Mouse (Mus musculus): ENCODE measurements around the gene Eif3a. TPM values are rescaled to one million over a fixed set of nuclear protein-coding genes. Genes with fewer than 3 reads are reported as not detected.

The Eif3a gene
- polyA plus RNA-seq (2015; fragmentation: Nextera tagmentation; extraction: Ambion mirVana) = 114 and 124 TPM in 2 replicates

DNA sequence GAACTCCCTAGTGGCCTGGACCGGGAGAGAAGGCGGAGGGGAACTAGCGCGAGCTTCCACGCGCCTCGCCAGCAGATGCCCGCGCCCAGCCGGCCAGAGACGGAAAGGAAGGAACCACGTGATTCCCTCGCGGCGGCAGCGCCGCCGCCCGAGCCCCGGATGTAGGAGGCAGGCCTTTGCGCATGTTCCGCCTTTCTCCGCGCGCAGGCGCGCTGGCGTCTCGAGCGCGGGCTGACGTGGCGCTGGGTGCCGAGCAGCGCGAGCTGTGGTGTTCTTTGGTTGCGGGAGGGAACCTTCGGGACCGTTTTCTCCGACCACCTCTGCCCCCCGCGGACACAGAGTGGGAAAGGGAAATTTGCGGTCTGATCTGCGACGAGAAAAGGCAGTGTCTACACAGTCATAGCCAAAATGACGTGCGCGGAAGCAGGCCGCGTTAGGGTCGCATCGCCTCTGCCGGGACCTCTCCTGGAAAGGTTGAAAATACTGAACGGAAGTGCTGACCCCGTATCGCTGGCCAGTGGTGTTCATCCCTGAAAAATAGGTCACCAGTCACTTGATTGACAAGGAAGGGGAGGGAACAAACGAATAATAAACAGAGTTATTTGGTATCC, at the start of gene Eif3a:
Gene Eif3a, minus strand, starts transcription at position 108 of the 611 bp plus-strand sequence.
- peaks cover 3% of the 10 kb centered on the region; the same call in 1 of the 2 replicates for H3K4me1 ChIP-seq (ENCODE audit: control insufficient read depth, insufficient read depth, low read length)
- H3K9ac ChIP-seq (ENCODE audit: low read depth, low read length) = peak within 1 kb of the TSS; percentile 100
- H3K9me3 ChIP-seq (ENCODE audit: control insufficient read depth, low read length) = no peaks in the 10 kb centered on the region
- peak within 1 kb of the TSS; percentile 99 for H3K4me3 ChIP-seq (ENCODE audit: low read length)
- peak within 1 kb of the TSS; percentile 99 for H3K27ac ChIP-seq (ENCODE audit: low read length)
- no peaks in the 10 kb centered on the region for H3K27me3 ChIP-seq (replicated peaks; ENCODE audit: control insufficient read depth, insufficient read depth, low read length)
- under 1% methylated on average over 56 of the region's 57 CpGs for WGBS
- H3K36me3 ChIP-seq (ENCODE audit: control insufficient read depth, insufficient read depth, low read length) = no peaks in the 10 kb centered on the region
- peak; percentile 95 for ATAC-seq
- peak within 1 kb of the TSS; percentile 59 for H3K4me2 ChIP-seq (ENCODE audit: low read depth, low read length)

GRCm38 (mm10) chr19:60837747-60838146, 47.3 kb upstream of the Eif3a start:
- no peak overlapping the region for H3K4me3 ChIP-seq (ENCODE audit: low read length)
- no peak overlapping the region for H3K9ac ChIP-seq (ENCODE audit: low read depth, low read length)
- H3K4me1 ChIP-seq (ENCODE audit: control insufficient read depth, insufficient read depth, low read length) = no peaks in the 10 kb centered on the region
- peak; percentile 44; the same call in 1 of the 2 replicates for ATAC-seq
- H3K27me3 ChIP-seq (replicated peaks; ENCODE audit: control insufficient read depth, insufficient read depth, low read length) = no peaks in the 10 kb centered on the region
- H3K9me3 ChIP-seq (ENCODE audit: control insufficient read depth, low read length) = no peaks in the 10 kb centered on the region
- peaks cover 3% of the 10 kb centered on the region; the same call in 1 of the 2 replicates for H3K36me3 ChIP-seq (ENCODE audit: control insufficient read depth, insufficient read depth, low read length)
- no peak overlapping the region for H3K27ac ChIP-seq (ENCODE audit: low read length)
- no peak overlapping the region for H3K4me2 ChIP-seq (ENCODE audit: low read depth, low read length)
- 54% methylated on average over 1 of the region's 1 CpGs for WGBS

DNA sequence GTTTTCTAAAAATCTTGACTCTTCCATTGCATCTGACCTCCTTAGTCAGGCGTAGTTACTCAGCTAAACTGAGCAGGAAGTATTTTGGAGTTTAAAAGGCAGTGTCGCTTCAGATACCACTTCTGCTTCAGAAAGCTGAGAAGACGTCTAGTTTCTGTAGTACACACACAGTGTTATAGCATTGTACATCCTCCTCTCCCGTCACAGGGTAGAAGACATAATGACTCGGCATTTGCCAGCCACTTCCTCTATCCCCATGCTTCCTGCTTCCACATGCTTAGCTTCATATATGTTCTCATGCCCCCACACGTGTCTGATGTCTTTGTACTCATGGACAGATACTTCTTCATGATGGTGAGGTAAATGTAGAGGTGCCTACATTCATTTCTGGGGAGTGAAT, 28.2 kb upstream of the Eif3a start:
- H3K4me2 ChIP-seq (ENCODE audit: low read depth, low read length) = no peak overlapping the region
- ATAC-seq = no peak
- H3K4me3 ChIP-seq (ENCODE audit: low read length) = no peak overlapping the region
- no peak overlapping the region for H3K9ac ChIP-seq (ENCODE audit: low read depth, low read length)
- WGBS = 89% methylated on average over 6 of the region's 6 CpGs
- no peaks in the 10 kb centered on the region for H3K9me3 ChIP-seq (ENCODE audit: control insufficient read depth, low read length)
- no peak overlapping the region for H3K27ac ChIP-seq (ENCODE audit: low read length)
- no peaks in the 10 kb centered on the region for H3K4me1 ChIP-seq (ENCODE audit: control insufficient read depth, insufficient read depth, low read length)
- no peaks in the 10 kb centered on the region for H3K27me3 ChIP-seq (replicated peaks; ENCODE audit: control insufficient read depth, insufficient read depth, low read length)
- peaks cover 10% of the 10 kb centered on the region for H3K36me3 ChIP-seq (ENCODE audit: control insufficient read depth, insufficient read depth, low read length)

GRCm38 (mm10) chr19:60813133-60813532, 22.7 kb upstream of the Eif3a start:
- Histone ChIP-seq H3K27ac (ENCODE audit: low read length) (no peak overlapping the region), H3K9me3 (ENCODE audit: control insufficient read depth, low read length) (no peaks in the 10 kb centered on the region), H3K4me2 (ENCODE audit: low read depth, low read length) (no peak overlapping the region), H3K27me3 (replicated peaks; ENCODE audit: control insufficient read depth, insufficient read depth, low read length) (no peaks in the 10 kb centered on the region), H3K4me1 (ENCODE audit: control insufficient read depth, insufficient read depth, low read length) (peaks cover 8% of the 10 kb centered on the region; the same call in 1 of the 2 replicates), H3K36me3 (ENCODE audit: control insufficient read depth, insufficient read depth, low read length) (no peaks in the 10 kb centered on the region), H3K9ac (ENCODE audit: low read depth, low read length) (no peak overlapping the region), H3K4me3 (ENCODE audit: low read length) (no peak overlapping the region)
- WGBS = 94% methylated on average over 6 of the region's 6 CpGs
- ATAC-seq = no peak

GRCm38 (mm10) chr19:60812036-60812389, 21.6 kb upstream of the Eif3a start:
- peak overlapping the region; percentile 78; the same call in 1 of the 2 replicates for H3K27ac ChIP-seq (ENCODE audit: low read length)
- WGBS = 20% methylated on average over 10 of the region's 10 CpGs

DNA sequence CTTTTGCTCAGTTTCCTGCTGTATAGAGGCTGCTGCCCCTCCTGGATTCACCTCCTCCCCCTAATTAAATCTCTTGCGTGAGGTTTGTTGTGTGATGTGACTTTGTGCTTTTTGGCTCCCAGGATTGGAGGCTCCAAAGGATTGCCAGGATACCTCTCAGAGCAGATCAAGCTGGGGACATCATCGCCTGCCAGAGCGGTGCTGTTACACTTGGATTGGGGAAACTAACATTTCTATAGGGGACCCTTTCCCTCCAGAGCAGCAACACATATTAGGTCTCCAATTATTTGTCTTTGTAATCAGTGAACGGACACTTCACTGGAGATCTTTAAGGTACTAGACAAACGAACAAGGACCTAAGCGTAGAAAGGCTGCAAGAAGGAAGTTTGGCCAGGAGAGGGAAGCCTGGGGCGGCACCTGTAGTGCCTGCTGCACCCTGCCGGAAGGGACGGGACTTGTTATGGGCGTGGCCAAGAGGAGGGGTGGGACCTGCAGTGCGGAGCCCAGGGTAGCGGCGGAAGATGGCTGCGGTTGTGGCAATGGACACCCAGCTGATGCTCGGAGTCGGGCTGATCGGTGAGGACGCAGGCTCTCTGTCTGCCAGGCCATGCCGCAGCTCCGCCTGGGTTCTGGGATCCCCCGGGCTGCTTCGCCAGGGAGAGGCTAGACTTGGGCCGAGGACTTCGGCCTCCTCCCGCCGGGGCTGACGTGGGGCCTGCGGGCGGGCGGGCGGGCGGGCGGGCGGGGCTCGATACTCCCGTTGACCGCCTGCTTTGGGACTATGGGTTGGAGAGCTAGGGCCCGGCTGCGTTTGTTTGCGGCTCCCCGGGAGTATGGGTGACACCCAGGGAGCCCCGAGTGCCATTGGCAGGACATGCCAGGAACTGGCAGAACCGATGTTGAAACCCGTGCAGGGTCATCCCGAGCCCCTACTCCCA, 20.9 kb upstream of the Eif3a start, which contains the start of gene Fam45a:
Gene Fam45a, plus strand, starts transcription at position 488 of the 938 bp plus-strand sequence.
- Histone ChIP-seq H3K4me1 (ENCODE audit: control insufficient read depth, insufficient read depth, low read length) (peaks cover 8% of the 10 kb centered on the region; the same call in 1 of the 2 replicates), H3K27ac (ENCODE audit: low read length) (peak within 1 kb of the TSS; percentile 78), H3K9me3 (ENCODE audit: control insufficient read depth, low read length) (no peaks in the 10 kb centered on the region), H3K36me3 (ENCODE audit: control insufficient read depth, insufficient read depth, low read length) (no peaks in the 10 kb centered on the region), H3K4me2 (ENCODE audit: low read depth, low read length) (peak within 1 kb of the TSS; percentile 76), H3K9ac (ENCODE audit: low read depth, low read length) (peak within 1 kb of the TSS; percentile 88), H3K27me3 (replicated peaks; ENCODE audit: control insufficient read depth, insufficient read depth, low read length) (no peaks in the 10 kb centered on the region), H3K4me3 (ENCODE audit: low read length) (peak within 1 kb of the TSS; percentile 81)
- 2% methylated on average over 44 of the region's 45 CpGs for WGBS
- peak; percentile 100 for ATAC-seq

More at GRCm38 (mm10) chr19:60812036-60812389, 21.6 kb upstream of the Eif3a start:
- Histone ChIP-seq H3K4me2 (ENCODE audit: low read depth, low read length) (peak overlapping the region; percentile 76), H3K4me1 (ENCODE audit: control insufficient read depth, insufficient read depth, low read length) (peaks cover 8% of the 10 kb centered on the region; the same call in 1 of the 2 replicates), H3K36me3 (ENCODE audit: control insufficient read depth, insufficient read depth, low read length) (no peaks in the 10 kb centered on the region), H3K9ac (ENCODE audit: low read depth, low read length) (peak overlapping the region; percentile 88), H3K4me3 (ENCODE audit: low read length) (peak overlapping the region; percentile 81), H3K9me3 (ENCODE audit: control insufficient read depth, low read length) (no peaks in the 10 kb centered on the region), H3K27me3 (replicated peaks; ENCODE audit: control insufficient read depth, insufficient read depth, low read length) (no peaks in the 10 kb centered on the region)
- ATAC-seq = no peak

GRCm38 (mm10) chr19:60809927-60810326, 19.5 kb upstream of the Eif3a start:
- Histone ChIP-seq H3K36me3 (ENCODE audit: control insufficient read depth, insufficient read depth, low read length) (no peaks in the 10 kb centered on the region), H3K27ac (ENCODE audit: low read length) (no peak overlapping the region), H3K9me3 (ENCODE audit: control insufficient read depth, low read length) (no peaks in the 10 kb centered on the region), H3K9ac (ENCODE audit: low read depth, low read length) (no peak overlapping the region), H3K4me1 (ENCODE audit: control insufficient read depth, insufficient read depth, low read length) (peaks cover 8% of the 10 kb centered on the region; the same call in 1 of the 2 replicates), H3K27me3 (replicated peaks; ENCODE audit: control insufficient read depth, insufficient read depth, low read length) (no peaks in the 10 kb centered on the region), H3K4me2 (ENCODE audit: low read depth, low read length) (no peak overlapping the region), H3K4me3 (ENCODE audit: low read length) (no peak overlapping the region)
- 86% methylated on average over 2 of the region's 2 CpGs for WGBS
- ATAC-seq = no peak

DNA sequence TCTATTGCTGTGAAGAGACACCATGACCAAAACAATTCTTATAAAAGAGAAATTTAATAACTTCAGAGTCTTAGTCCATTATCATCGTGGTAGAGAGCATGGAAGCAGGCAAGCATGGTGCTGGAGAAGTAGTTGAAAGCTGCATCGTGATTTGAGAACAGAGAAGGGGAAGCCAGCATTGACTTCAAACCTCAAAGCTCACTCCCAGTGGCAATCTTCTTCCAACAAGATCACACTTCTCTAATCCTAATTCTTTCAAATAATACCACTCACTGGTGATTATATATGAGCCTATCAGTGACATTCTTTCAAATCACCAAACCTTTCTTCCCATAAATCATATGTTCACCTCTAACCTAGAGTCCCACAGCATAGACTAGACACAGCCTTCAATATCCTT, 14.4 kb upstream of the Eif3a start:
- no peak overlapping the region for H3K4me3 ChIP-seq (ENCODE audit: low read length)
- no peak overlapping the region for H3K4me2 ChIP-seq (ENCODE audit: low read depth, low read length)
- H3K36me3 ChIP-seq (ENCODE audit: control insufficient read depth, insufficient read depth, low read length) = no peaks in the 10 kb centered on the region
- WGBS = 83% methylated on average over 2 of the region's 2 CpGs
- H3K27me3 ChIP-seq (replicated peaks; ENCODE audit: control insufficient read depth, insufficient read depth, low read length) = no peaks in the 10 kb centered on the region
- H3K9ac ChIP-seq (ENCODE audit: low read depth, low read length) = no peak overlapping the region
- ATAC-seq = no peak
- H3K4me1 ChIP-seq (ENCODE audit: control insufficient read depth, insufficient read depth, low read length) = no peaks in the 10 kb centered on the region
- H3K27ac ChIP-seq (ENCODE audit: low read length) = no peak overlapping the region
- no peaks in the 10 kb centered on the region for H3K9me3 ChIP-seq (ENCODE audit: control insufficient read depth, low read length)

DNA sequence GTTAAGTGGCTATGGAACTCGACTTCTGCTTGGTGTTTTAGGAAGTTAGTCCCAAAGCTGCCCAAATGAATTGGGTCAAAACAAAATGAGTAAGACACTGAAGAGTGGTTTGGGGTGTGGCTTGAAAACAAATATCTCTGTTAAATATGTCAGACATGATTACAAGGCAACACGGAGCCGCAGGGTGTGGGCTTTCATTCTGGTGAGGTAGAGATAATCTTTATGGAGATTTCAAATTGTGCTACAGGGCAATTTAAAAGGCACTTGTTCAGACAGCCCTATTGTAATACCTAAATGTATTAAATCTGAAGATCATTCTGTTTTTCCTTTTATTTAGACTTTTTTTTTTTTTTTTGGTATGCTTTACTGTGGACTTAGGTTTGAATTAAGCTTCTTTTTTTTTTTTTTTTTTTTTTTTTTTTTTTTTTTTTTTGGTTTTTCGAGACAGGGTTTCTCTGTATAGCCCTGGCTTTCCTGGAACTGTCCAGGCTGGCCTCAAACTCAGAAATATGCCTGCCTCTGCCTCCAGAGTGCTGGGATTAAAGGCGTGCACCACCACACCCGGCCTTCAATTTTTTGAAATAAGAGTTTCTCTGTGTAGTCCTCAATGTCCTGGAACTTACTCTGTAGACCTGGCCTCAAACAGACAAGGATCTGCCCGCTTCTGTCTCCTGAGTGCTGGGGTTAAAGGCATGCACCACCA, 9.6 kb upstream of the Eif3a start:
- no peaks in the 10 kb centered on the region for H3K27me3 ChIP-seq (replicated peaks; ENCODE audit: control insufficient read depth, insufficient read depth, low read length)
- H3K36me3 ChIP-seq (ENCODE audit: control insufficient read depth, insufficient read depth, low read length) = no peaks in the 10 kb centered on the region
- H3K4me3 ChIP-seq (ENCODE audit: low read length) = no peak overlapping the region
- no peak overlapping the region for H3K27ac ChIP-seq (ENCODE audit: low read length)
- 72% methylated on average over 7 of the region's 7 CpGs for WGBS
- H3K9ac ChIP-seq (ENCODE audit: low read depth, low read length) = no peak overlapping the region
- no peak overlapping the region for H3K4me2 ChIP-seq (ENCODE audit: low read depth, low read length)
- no peak for ATAC-seq
- H3K4me1 ChIP-seq (ENCODE audit: control insufficient read depth, insufficient read depth, low read length) = no peaks in the 10 kb centered on the region
- H3K9me3 ChIP-seq (ENCODE audit: control insufficient read depth, low read length) = no peaks in the 10 kb centered on the region
